Mouse (Mus musculus): ENCODE measurements around the gene Hoxc10. TPM values are rescaled to one million over a fixed set of nuclear protein-coding genes. Genes with fewer than 3 reads are reported as not detected.
A peak's percentile ranks its signal among the peaks of the same experiment; 100 is the strongest.

The Hoxc10 gene
- polyA plus RNA-seq, 1 experiment from 2014 or later = not detected

GRCm38 (mm10) chr15:102970740-102971139, 4.1 kb downstream of the Hoxc10 start:
- Histone ChIP-seq H3K4me3 (ENCODE audit: low read depth, low read length) (no peak overlapping the region), H3K4me1 (ENCODE audit: control insufficient read depth, insufficient read depth, low read length) (no peaks in the 10 kb centered on the region), H3K27me3 (replicated peaks; ENCODE audit: control insufficient read depth, insufficient read depth, low read length) (peaks cover 99% of the 10 kb centered on the region), H3K27ac (replicated peaks; ENCODE audit: low read depth, low read length) (no peak overlapping the region), H3K4me2 (ENCODE audit: low read depth, low read length) (no peak overlapping the region), H3K9ac (ENCODE audit: low read depth, low read length) (no peak overlapping the region), H3K9me3 (ENCODE audit: control insufficient read depth, low read length) (no peaks in the 10 kb centered on the region), H3K36me3 (ENCODE audit: control insufficient read depth, insufficient read depth, low read length) (no peaks in the 10 kb centered on the region)
- under 1% methylated on average over 12 of the region's 12 CpGs for WGBS
- peak; percentile 41 for DNase-seq (ENCODE audit: low spot score)
- ATAC-seq (ENCODE audit: low read depth) = no peak

GRCm38 (mm10) chr15:102972254-102972653, 5.7 kb downstream of the Hoxc10 start:
- Histone ChIP-seq H3K27ac (replicated peaks; ENCODE audit: low read depth, low read length) (no peak overlapping the region), H3K27me3 (replicated peaks; ENCODE audit: control insufficient read depth, insufficient read depth, low read length) (peaks cover 99% of the 10 kb centered on the region), H3K4me1 (ENCODE audit: control insufficient read depth, insufficient read depth, low read length) (no peaks in the 10 kb centered on the region), H3K4me3 (ENCODE audit: low read depth, low read length) (no peak overlapping the region), H3K36me3 (ENCODE audit: control insufficient read depth, insufficient read depth, low read length) (no peaks in the 10 kb centered on the region), H3K9ac (ENCODE audit: low read depth, low read length) (no peak overlapping the region), H3K4me2 (ENCODE audit: low read depth, low read length) (no peak overlapping the region), H3K9me3 (ENCODE audit: control insufficient read depth, low read length) (no peaks in the 10 kb centered on the region)
- WGBS = 0% methylated on average over 14 of the region's 21 CpGs
- DNase-seq (ENCODE audit: low spot score) (no peak), ATAC-seq (ENCODE audit: low read depth) (no peak)

GRCm38 (mm10) chr15:102972753-102973152, 6.2 kb downstream of the Hoxc10 start:
- Histone ChIP-seq H3K4me3 (ENCODE audit: low read depth, low read length) (no peak overlapping the region), H3K27ac (replicated peaks; ENCODE audit: low read depth, low read length) (no peak overlapping the region), H3K36me3 (ENCODE audit: control insufficient read depth, insufficient read depth, low read length) (no peaks in the 10 kb centered on the region), H3K4me1 (ENCODE audit: control insufficient read depth, insufficient read depth, low read length) (no peaks in the 10 kb centered on the region), H3K9ac (ENCODE audit: low read depth, low read length) (no peak overlapping the region), H3K9me3 (ENCODE audit: control insufficient read depth, low read length) (no peaks in the 10 kb centered on the region), H3K27me3 (replicated peaks; ENCODE audit: control insufficient read depth, insufficient read depth, low read length) (peaks cover 99% of the 10 kb centered on the region), H3K4me2 (ENCODE audit: low read depth, low read length) (no peak overlapping the region)
- DNase-seq (ENCODE audit: low spot score) (no peak), ATAC-seq (ENCODE audit: low read depth) (no peak)
- WGBS = 2% methylated on average over 6 of the region's 6 CpGs

GRCm38 (mm10) chr15:102975034-102975433, 8.4 kb downstream of the Hoxc10 start:
- Histone ChIP-seq H3K4me2 (ENCODE audit: low read depth, low read length) (no peak overlapping the region), H3K27me3 (replicated peaks; ENCODE audit: control insufficient read depth, insufficient read depth, low read length) (peaks cover 100% of the 10 kb centered on the region), H3K36me3 (ENCODE audit: control insufficient read depth, insufficient read depth, low read length) (no peaks in the 10 kb centered on the region), H3K4me3 (ENCODE audit: low read depth, low read length) (no peak overlapping the region), H3K9me3 (ENCODE audit: control insufficient read depth, low read length) (no peaks in the 10 kb centered on the region), H3K27ac (replicated peaks; ENCODE audit: low read depth, low read length) (no peak overlapping the region), H3K4me1 (ENCODE audit: control insufficient read depth, insufficient read depth, low read length) (no peaks in the 10 kb centered on the region), H3K9ac (ENCODE audit: low read depth, low read length) (no peak overlapping the region)
- 7% methylated on average over 7 of the region's 7 CpGs for WGBS
- no peak for DNase-seq (ENCODE audit: low spot score)
- ATAC-seq (ENCODE audit: low read depth) = no peak

GRCm38 (mm10) chr15:102975688-102976111, 9.1 kb downstream of the Hoxc10 start:
- H3K9ac ChIP-seq (ENCODE audit: low read depth, low read length) = no peak overlapping the region
- H3K27me3 ChIP-seq (replicated peaks; ENCODE audit: control insufficient read depth, insufficient read depth, low read length) = peaks cover 100% of the 10 kb centered on the region
- H3K9me3 ChIP-seq (ENCODE audit: control insufficient read depth, low read length) = no peaks in the 10 kb centered on the region
- no peak overlapping the region for H3K4me2 ChIP-seq (ENCODE audit: low read depth, low read length)
- H3K4me1 ChIP-seq (ENCODE audit: control insufficient read depth, insufficient read depth, low read length) = no peaks in the 10 kb centered on the region
- no peaks in the 10 kb centered on the region for H3K36me3 ChIP-seq (ENCODE audit: control insufficient read depth, insufficient read depth, low read length)
- H3K4me3 ChIP-seq (ENCODE audit: low read depth, low read length) = no peak overlapping the region
- 0% methylated on average over 21 of the region's 21 CpGs for WGBS
- no peak overlapping the region for H3K27ac ChIP-seq (replicated peaks; ENCODE audit: low read depth, low read length)
- DNase-seq (ENCODE audit: low spot score) = no peak
- no peak for ATAC-seq (ENCODE audit: low read depth)

GRCm38 (mm10) chr15:102976171-102976570, 9.6 kb downstream of the Hoxc10 start, which contains the start of gene Hoxc9:
Gene Hoxc9 (plus strand): TSS chr15:102976439.
- Histone ChIP-seq H3K4me3 (ENCODE audit: low read depth, low read length) (no peak within 1 kb of the TSS), H3K4me2 (ENCODE audit: low read depth, low read length) (no peak within 1 kb of the TSS), H3K27me3 (replicated peaks; ENCODE audit: control insufficient read depth, insufficient read depth, low read length) (peaks cover 100% of the 10 kb centered on the region), H3K36me3 (ENCODE audit: control insufficient read depth, insufficient read depth, low read length) (no peaks in the 10 kb centered on the region), H3K9ac (ENCODE audit: low read depth, low read length) (no peak within 1 kb of the TSS), H3K27ac (replicated peaks; ENCODE audit: low read depth, low read length) (no peak within 1 kb of the TSS), H3K4me1 (ENCODE audit: control insufficient read depth, insufficient read depth, low read length) (no peaks in the 10 kb centered on the region), H3K9me3 (ENCODE audit: control insufficient read depth, low read length) (no peaks in the 10 kb centered on the region)
- ATAC-seq (ENCODE audit: low read depth) (no peak), DNase-seq (ENCODE audit: low spot score) (no peak)
- WGBS = 3% methylated on average over 17 of the region's 20 CpGs

GRCm38 (mm10) chr15:102976631-102977422, 10.2 kb downstream of the Hoxc10 start:
- H3K27me3 ChIP-seq (replicated peaks; ENCODE audit: control insufficient read depth, insufficient read depth, low read length) = peaks cover 100% of the 10 kb centered on the region
- H3K9ac ChIP-seq (ENCODE audit: low read depth, low read length) = no peak overlapping the region
- no peaks in the 10 kb centered on the region for H3K9me3 ChIP-seq (ENCODE audit: control insufficient read depth, low read length)
- H3K4me2 ChIP-seq (ENCODE audit: low read depth, low read length) = no peak overlapping the region
- H3K4me3 ChIP-seq (ENCODE audit: low read depth, low read length) = no peak overlapping the region
- under 1% methylated on average over 36 of the region's 37 CpGs for WGBS
- H3K27ac ChIP-seq (replicated peaks; ENCODE audit: low read depth, low read length) = no peak overlapping the region
- no peaks in the 10 kb centered on the region for H3K36me3 ChIP-seq (ENCODE audit: control insufficient read depth, insufficient read depth, low read length)
- H3K4me1 ChIP-seq (ENCODE audit: control insufficient read depth, insufficient read depth, low read length) = no peaks in the 10 kb centered on the region
- no peak for DNase-seq (ENCODE audit: low spot score)
- no peak for ATAC-seq (ENCODE audit: low read depth)

- WGBS = 3% methylated on average over 16 of the region's 16 CpGs
- Histone ChIP-seq H3K4me1 (ENCODE audit: control insufficient read depth, insufficient read depth, low read length) (no peaks in the 10 kb centered on the region), H3K4me3 (ENCODE audit: low read depth, low read length) (no peak overlapping the region), H3K4me2 (ENCODE audit: low read depth, low read length) (no peak overlapping the region), H3K36me3 (ENCODE audit: control insufficient read depth, insufficient read depth, low read length) (no peaks in the 10 kb centered on the region), H3K9ac (ENCODE audit: low read depth, low read length) (no peak overlapping the region), H3K9me3 (ENCODE audit: control insufficient read depth, low read length) (no peaks in the 10 kb centered on the region), H3K27ac (replicated peaks; ENCODE audit: low read depth, low read length) (no peak overlapping the region), H3K27me3 (replicated peaks; ENCODE audit: control insufficient read depth, insufficient read depth, low read length) (peaks cover 100% of the 10 kb centered on the region)
- DNase-seq (ENCODE audit: low spot score) (no peak), ATAC-seq (ENCODE audit: low read depth) (no peak)
Observed at GRCm38 (mm10) chr15:102977423-102977974, 10.9 kb downstream of the Hoxc10 start.

All from embryonic facial prominence, embryonic 14.5 days (tissue).